Mouse (Mus musculus) CD4-positive helper T cell, adult 2 months (primary cell): ENCODE measurements around the gene Apmap.

ENCODE experiments used
- DNase-seq: peaks from one replicate; pipeline ENCODE4 v3.0.0-alpha.2; 2012; ENCODE audit warnings: low read depth, missing footprints, low spot score

Gene Apmap

GRCm38 (mm10) chr2:150608087-150608799, at the start of gene Apmap:
TSS of gene Apmap (minus strand) at chr2:150608567.
- DNase-seq, result peak; percentile 97

DNA sequence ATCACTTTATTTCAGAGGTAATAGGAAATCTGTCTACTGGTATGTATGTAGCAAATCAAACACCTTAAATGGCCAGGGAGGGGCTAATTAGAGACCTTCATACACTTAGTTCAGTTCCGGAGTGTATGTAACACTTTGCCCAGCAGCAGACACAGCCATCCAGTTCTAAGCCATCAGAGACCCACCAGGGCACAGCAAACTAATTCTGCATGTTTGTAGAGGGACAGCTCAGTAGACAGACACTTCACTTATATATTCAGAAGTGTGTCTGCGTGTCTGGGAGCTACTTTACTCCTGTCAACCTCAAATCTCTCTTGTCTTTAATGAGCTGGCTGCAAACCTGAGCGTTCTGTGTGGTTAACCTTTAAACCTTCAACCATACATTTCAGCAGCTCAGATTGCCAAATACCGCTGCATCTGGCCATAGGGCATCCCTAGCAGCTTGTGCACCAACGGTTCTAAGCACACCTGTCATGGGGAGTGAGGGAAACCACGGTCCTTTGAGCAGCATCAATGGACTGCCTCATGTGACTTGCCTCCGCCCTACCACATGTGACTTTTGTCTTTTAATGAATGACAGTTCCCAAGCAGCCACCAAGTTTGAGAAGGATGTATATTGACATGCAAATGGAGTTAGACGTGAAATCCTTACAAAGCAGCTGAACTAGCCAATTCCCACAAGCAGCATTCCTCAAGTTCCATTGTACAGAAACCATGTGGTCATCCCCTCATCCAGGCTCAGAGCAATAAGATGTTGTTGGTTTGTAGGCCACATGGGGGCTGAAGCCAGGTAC, 48.8 kb upstream of the Apmap start:
- DNase-seq, result no peak

DNA sequence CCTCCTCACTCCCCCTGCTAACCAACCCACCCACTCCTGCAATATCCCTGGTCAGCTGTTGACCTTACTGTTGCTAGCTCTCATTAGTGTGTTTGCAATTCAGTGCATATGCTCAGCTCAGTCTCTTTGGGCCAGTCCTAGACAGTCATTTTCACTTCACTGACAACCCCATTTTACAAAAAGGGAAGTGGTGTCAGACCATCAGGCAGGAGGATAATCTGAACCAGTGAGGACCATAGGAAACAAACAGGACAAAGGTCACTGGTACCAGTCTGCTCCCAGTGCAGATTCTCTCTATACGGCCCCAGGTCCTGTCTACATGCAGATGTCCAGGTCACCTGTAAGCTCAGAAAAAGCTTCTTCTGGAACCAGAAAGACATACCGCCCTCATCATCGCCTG, 47.7 kb upstream of the Apmap start:
- no peak for DNase-seq

- DNase-seq, result no peak
Measured at GRCm38 (mm10) chr2:150655290-150655689, 46.9 kb upstream of the Apmap start.

GRCm38 (mm10) chr2:150654814-150655213, 46.4 kb upstream of the Apmap start:
- DNase-seq, result no peak

DNA sequence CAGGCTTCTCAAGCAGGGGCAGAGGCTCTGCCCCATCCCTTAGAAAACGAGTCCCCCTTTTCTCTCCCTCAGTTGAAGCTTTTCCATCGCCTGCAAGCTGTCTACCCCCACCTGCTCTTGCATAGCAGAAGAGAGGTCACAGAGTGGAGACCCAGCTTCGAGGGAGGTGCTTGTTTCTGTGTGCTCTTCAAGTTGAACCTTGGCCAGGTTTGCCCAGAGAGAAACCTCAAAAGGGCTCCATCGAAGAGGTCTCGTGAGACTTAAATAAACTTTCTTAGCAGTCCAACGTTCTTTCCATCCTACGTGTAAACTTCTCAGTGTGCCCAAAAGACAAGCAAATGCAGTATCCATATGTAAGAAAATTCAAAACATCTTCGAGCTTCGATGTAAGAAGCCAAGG, 43.0 kb upstream of the Apmap start:
- DNase-seq, result no peak

GRCm38 (mm10) chr2:150650511-150651074, 42.2 kb upstream of the Apmap start:
- no peak for DNase-seq

GRCm38 (mm10) chr2:150648300-150648895, 40.0 kb upstream of the Apmap start:
- DNase-seq, result no peak

GRCm38 (mm10) chr2:150647681-150648299, 39.4 kb upstream of the Apmap start:
- DNase-seq, result no peak

GRCm38 (mm10) chr2:150646411-150647121, 38.2 kb upstream of the Apmap start:
- no peak for DNase-seq

GRCm38 (mm10) chr2:150645225-150645624, 36.9 kb upstream of the Apmap start:
- DNase-seq, result no peak

DNA sequence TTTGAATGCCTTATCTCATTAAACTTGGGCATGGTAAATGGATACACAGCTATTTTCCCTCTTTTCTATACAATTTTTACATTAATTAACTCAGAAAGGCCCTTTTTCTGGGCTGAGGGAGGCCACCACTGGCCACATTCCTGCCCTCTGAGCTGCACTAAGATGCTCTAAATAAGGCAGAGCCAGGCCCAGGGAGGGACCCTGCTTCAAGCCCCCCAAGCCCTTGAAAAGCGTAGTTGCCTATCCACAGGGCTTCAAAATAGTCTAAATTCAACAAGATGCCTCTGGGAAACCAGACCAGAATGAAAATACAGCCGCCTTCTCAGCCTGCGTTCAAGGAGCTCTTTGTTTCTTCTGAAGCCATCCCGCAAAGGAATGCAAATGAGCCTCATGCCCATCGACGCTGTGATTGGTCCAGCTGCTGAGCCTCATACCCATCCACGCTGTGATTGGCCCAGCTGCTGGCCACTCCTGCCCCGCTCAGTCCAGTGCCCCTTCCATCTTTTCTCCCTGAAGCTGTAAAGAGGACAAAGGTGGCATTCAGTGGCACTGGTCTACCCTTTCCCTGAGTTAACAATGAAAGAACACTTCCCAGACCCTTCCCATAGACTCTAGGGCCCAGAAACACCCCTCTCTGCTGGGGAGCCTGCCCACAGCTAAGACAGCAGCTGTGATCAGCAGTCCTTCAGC, 35.5 kb upstream of the Apmap start:
- DNase-seq, result no peak

- no peak for DNase-seq
Measured at GRCm38 (mm10) chr2:150643166-150643565, 34.8 kb upstream of the Apmap start.

DNA sequence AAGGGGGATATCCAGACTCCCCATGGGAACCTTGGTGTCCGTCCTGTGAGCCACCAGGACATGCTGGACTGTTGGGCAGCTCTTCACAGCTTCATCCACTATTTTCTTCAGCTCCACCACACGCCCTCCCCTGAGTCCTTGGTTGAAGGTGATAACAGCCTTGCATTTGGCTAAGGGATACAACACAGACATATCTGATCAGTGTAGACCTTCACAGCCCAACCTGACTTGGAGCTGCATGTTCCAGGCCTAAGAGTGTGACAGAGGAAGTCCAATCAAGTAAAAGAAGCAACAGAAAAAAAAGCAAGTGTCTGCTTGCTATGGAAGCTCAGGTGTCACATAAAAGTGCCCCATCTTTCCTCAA, 30.0 kb upstream of the Apmap start:
- DNase-seq, result no peak

GRCm38 (mm10) chr2:150637702-150638369, 29.5 kb upstream of the Apmap start:
- DNase-seq, result no peak

- DNase-seq, result no peak
Measured at GRCm38 (mm10) chr2:150635877-150636446, 27.6 kb upstream of the Apmap start.

- no peak for DNase-seq
Measured at GRCm38 (mm10) chr2:150629255-150629654, 20.9 kb upstream of the Apmap start.

DNA sequence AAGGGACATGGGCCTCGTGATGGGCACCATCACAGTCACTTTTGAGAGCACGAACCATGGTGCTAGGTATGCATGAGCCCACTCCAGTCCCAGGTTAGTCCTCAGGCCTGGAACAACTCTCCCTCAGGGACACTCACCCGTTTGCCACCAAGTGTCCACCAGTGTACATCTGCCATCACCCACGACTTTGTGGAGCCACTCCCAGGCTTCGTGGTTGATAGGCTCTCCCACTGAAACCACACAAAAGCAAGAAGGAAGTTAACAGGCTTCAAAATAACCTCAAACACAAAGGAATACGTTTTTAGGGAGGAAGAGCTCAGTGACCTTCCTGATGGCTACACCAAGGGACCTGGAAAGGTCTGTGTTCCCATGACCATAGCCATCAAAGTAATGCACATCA, 18.8 kb upstream of the Apmap start:
- DNase-seq, result no peak

DNA sequence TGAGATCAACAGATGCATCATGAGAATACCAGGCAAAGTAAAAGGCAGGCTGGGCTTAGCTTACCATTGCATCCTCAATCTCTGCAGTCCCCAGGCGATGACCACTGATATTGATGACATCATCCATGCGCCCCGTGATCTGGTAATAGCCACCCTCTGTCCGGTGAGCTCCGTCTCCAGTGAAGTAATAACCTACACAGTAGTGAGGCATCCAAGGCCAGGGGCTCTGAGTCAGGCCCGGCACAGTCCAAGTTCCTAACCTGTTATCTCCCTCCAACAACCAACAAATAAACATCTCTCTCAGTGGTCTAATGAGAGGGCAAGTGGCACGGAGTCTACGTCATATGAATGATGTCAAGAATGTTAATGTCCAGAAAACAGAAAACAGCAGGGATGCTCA, 16.6 kb upstream of the Apmap start:
- no peak for DNase-seq

DNA sequence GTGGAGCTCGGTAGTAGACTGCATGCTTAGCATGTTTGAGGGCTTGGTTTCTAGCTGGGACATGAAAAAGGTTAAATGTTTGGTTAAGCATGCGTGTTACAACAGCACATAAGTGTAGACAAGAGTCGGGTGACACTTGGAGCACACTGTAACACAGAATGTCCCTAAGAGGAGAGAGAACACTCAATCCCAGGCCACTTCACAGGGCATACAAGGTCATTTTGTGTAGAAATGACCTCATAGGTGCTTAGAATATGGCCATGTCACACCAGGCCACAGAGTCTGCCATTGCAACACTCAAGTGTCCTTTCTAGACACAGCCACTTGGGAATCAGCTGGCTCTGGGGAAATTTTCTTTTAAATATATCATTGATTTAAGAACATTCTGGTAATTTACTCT, 15.6 kb upstream of the Apmap start:
- DNase-seq, result no peak
